Mouse (Mus musculus): ENCODE data around the gene Adgrb3. TPM values are rescaled to one million over a fixed set of nuclear protein-coding genes. Genes with fewer than 3 reads are reported as not detected.

Adgrb3 gene
- polyA plus RNA-seq, 1 experiment from 2014 or later = 0.43 TPM

- H3K4me1 ChIP-seq (replicated peaks; ENCODE audit: control insufficient read depth, insufficient read depth, low read length) = no peaks in the 10 kb centered on the region
- no peak for ATAC-seq (replicated peaks; ENCODE audit: low FRiP score)
- H3K9me3 ChIP-seq (ENCODE audit: control insufficient read depth, low read length) = no peaks in the 10 kb centered on the region
- H3K36me3 ChIP-seq (ENCODE audit: control insufficient read depth, insufficient read depth, low read length) = no peaks in the 10 kb centered on the region
- no peak overlapping the region for H3K9ac ChIP-seq (ENCODE audit: low read depth, low read length)
- DNase-seq (ENCODE audit: low spot score) = no peak
- 75% methylated on average over 5 of the region's 5 CpGs for WGBS
- no peak overlapping the region for H3K4me2 ChIP-seq
- no peaks in the 10 kb centered on the region for H3K27me3 ChIP-seq (replicated peaks; ENCODE audit: control insufficient read depth, insufficient read depth, low read length)
- H3K4me3 ChIP-seq (ENCODE audit: low read depth, low read length) = no peak overlapping the region
- no peak overlapping the region for H3K27ac ChIP-seq (ENCODE audit: low read depth, low read length)
Observed at GRCm38 (mm10) chr1:25598941-25599340, 230.6 kb downstream of the Adgrb3 start.

GRCm38 (mm10) chr1:25588568-25589118, 240.9 kb downstream of the Adgrb3 start:
- Histone ChIP-seq H3K9me3 (ENCODE audit: control insufficient read depth, low read length) (no peaks in the 10 kb centered on the region), H3K4me3 (ENCODE audit: low read depth, low read length) (no peak overlapping the region), H3K4me2 (no peak overlapping the region), H3K27ac (ENCODE audit: low read depth, low read length) (no peak overlapping the region), H3K27me3 (replicated peaks; ENCODE audit: control insufficient read depth, insufficient read depth, low read length) (no peaks in the 10 kb centered on the region), H3K9ac (ENCODE audit: low read depth, low read length) (no peak overlapping the region), H3K36me3 (ENCODE audit: control insufficient read depth, insufficient read depth, low read length) (no peaks in the 10 kb centered on the region), H3K4me1 (replicated peaks; ENCODE audit: control insufficient read depth, insufficient read depth, low read length) (no peaks in the 10 kb centered on the region)
- ATAC-seq (replicated peaks; ENCODE audit: low FRiP score) (no peak), DNase-seq (ENCODE audit: low spot score) (no peak)
- 57% methylated on average over 2 of the region's 2 CpGs for WGBS

- WGBS = 81% methylated on average over 1 of the region's 1 CpGs
- Histone ChIP-seq H3K36me3 (ENCODE audit: control insufficient read depth, insufficient read depth, low read length) (no peaks in the 10 kb centered on the region), H3K27ac (ENCODE audit: low read depth, low read length) (no peak overlapping the region), H3K9me3 (ENCODE audit: control insufficient read depth, low read length) (no peaks in the 10 kb centered on the region), H3K4me1 (replicated peaks; ENCODE audit: control insufficient read depth, insufficient read depth, low read length) (no peaks in the 10 kb centered on the region), H3K4me2 (no peak overlapping the region), H3K4me3 (ENCODE audit: low read depth, low read length) (no peak overlapping the region), H3K9ac (ENCODE audit: low read depth, low read length) (no peak overlapping the region), H3K27me3 (replicated peaks; ENCODE audit: control insufficient read depth, insufficient read depth, low read length) (no peaks in the 10 kb centered on the region)
- no peak for DNase-seq (ENCODE audit: low spot score)
- ATAC-seq (replicated peaks; ENCODE audit: low FRiP score) = no peak
Observed at GRCm38 (mm10) chr1:25581698-25582097, 247.8 kb downstream of the Adgrb3 start.

- Histone ChIP-seq H3K4me2 (no peak overlapping the region), H3K27me3 (replicated peaks; ENCODE audit: control insufficient read depth, insufficient read depth, low read length) (no peaks in the 10 kb centered on the region), H3K9ac (ENCODE audit: low read depth, low read length) (no peak overlapping the region), H3K9me3 (ENCODE audit: control insufficient read depth, low read length) (no peaks in the 10 kb centered on the region), H3K27ac (ENCODE audit: low read depth, low read length) (no peak overlapping the region), H3K4me1 (replicated peaks; ENCODE audit: control insufficient read depth, insufficient read depth, low read length) (no peaks in the 10 kb centered on the region), H3K4me3 (ENCODE audit: low read depth, low read length) (no peak overlapping the region), H3K36me3 (ENCODE audit: control insufficient read depth, insufficient read depth, low read length) (no peaks in the 10 kb centered on the region)
- no peak for ATAC-seq (replicated peaks; ENCODE audit: low FRiP score)
- no peak for DNase-seq (ENCODE audit: low spot score)
- 75% methylated on average over 4 of the region's 4 CpGs for WGBS
Observed at GRCm38 (mm10) chr1:25577836-25578235, 251.7 kb downstream of the Adgrb3 start.

- no peak overlapping the region for H3K27ac ChIP-seq (ENCODE audit: low read depth, low read length)
- H3K4me3 ChIP-seq (ENCODE audit: low read depth, low read length) = no peak overlapping the region
- H3K4me1 ChIP-seq (replicated peaks; ENCODE audit: control insufficient read depth, insufficient read depth, low read length) = no peaks in the 10 kb centered on the region
- no peaks in the 10 kb centered on the region for H3K27me3 ChIP-seq (replicated peaks; ENCODE audit: control insufficient read depth, insufficient read depth, low read length)
- H3K4me2 ChIP-seq = no peak overlapping the region
- H3K9me3 ChIP-seq (ENCODE audit: control insufficient read depth, low read length) = no peaks in the 10 kb centered on the region
- no peak for ATAC-seq (replicated peaks; ENCODE audit: low FRiP score)
- no peak overlapping the region for H3K9ac ChIP-seq (ENCODE audit: low read depth, low read length)
- 86% methylated on average over 6 of the region's 6 CpGs for WGBS
- no peak for DNase-seq (ENCODE audit: low spot score)
- H3K36me3 ChIP-seq (ENCODE audit: control insufficient read depth, insufficient read depth, low read length) = no peaks in the 10 kb centered on the region
Observed at GRCm38 (mm10) chr1:25576598-25576997, 252.9 kb downstream of the Adgrb3 start.

- H3K36me3 ChIP-seq (ENCODE audit: control insufficient read depth, insufficient read depth, low read length) = no peaks in the 10 kb centered on the region
- WGBS = 95% methylated on average over 1 of the region's 1 CpGs
- H3K4me3 ChIP-seq (ENCODE audit: low read depth, low read length) = no peak overlapping the region
- H3K27me3 ChIP-seq (replicated peaks; ENCODE audit: control insufficient read depth, insufficient read depth, low read length) = no peaks in the 10 kb centered on the region
- ATAC-seq (replicated peaks; ENCODE audit: low FRiP score) = no peak
- H3K4me1 ChIP-seq (replicated peaks; ENCODE audit: control insufficient read depth, insufficient read depth, low read length) = no peaks in the 10 kb centered on the region
- H3K4me2 ChIP-seq = no peak overlapping the region
- no peak for DNase-seq (ENCODE audit: low spot score)
- no peak overlapping the region for H3K9ac ChIP-seq (ENCODE audit: low read depth, low read length)
- H3K9me3 ChIP-seq (ENCODE audit: control insufficient read depth, low read length) = no peaks in the 10 kb centered on the region
- no peak overlapping the region for H3K27ac ChIP-seq (ENCODE audit: low read depth, low read length)
Observed at GRCm38 (mm10) chr1:25568096-25568495, 261.4 kb downstream of the Adgrb3 start.

GRCm38 (mm10) chr1:25546072-25546471, 283.4 kb downstream of the Adgrb3 start:
- Histone ChIP-seq H3K4me2 (no peak overlapping the region), H3K27me3 (replicated peaks; ENCODE audit: control insufficient read depth, insufficient read depth, low read length) (no peaks in the 10 kb centered on the region), H3K4me3 (ENCODE audit: low read depth, low read length) (no peak overlapping the region), H3K9ac (ENCODE audit: low read depth, low read length) (no peak overlapping the region), H3K36me3 (ENCODE audit: control insufficient read depth, insufficient read depth, low read length) (no peaks in the 10 kb centered on the region), H3K4me1 (replicated peaks; ENCODE audit: control insufficient read depth, insufficient read depth, low read length) (no peaks in the 10 kb centered on the region), H3K27ac (ENCODE audit: low read depth, low read length) (no peak overlapping the region), H3K9me3 (ENCODE audit: control insufficient read depth, low read length) (no peaks in the 10 kb centered on the region)
- 70% methylated on average over 1 of the region's 1 CpGs for WGBS
- no peak for DNase-seq (ENCODE audit: low spot score)
- no peak for ATAC-seq (replicated peaks; ENCODE audit: low FRiP score)

GRCm38 (mm10) chr1:25543915-25544314, 285.6 kb downstream of the Adgrb3 start:
- no peaks in the 10 kb centered on the region for H3K27me3 ChIP-seq (replicated peaks; ENCODE audit: control insufficient read depth, insufficient read depth, low read length)
- no peak for DNase-seq (ENCODE audit: low spot score)
- 80% methylated on average over 2 of the region's 2 CpGs for WGBS

GRCm38 (mm10) chr1:25542891-25543290, 286.6 kb downstream of the Adgrb3 start:
- Histone ChIP-seq H3K4me3 (ENCODE audit: low read depth, low read length) (no peak overlapping the region), H3K36me3 (ENCODE audit: control insufficient read depth, insufficient read depth, low read length) (no peaks in the 10 kb centered on the region), H3K27me3 (replicated peaks; ENCODE audit: control insufficient read depth, insufficient read depth, low read length) (no peaks in the 10 kb centered on the region), H3K4me2 (no peak overlapping the region), H3K27ac (ENCODE audit: low read depth, low read length) (no peak overlapping the region), H3K4me1 (replicated peaks; ENCODE audit: control insufficient read depth, insufficient read depth, low read length) (no peaks in the 10 kb centered on the region), H3K9ac (ENCODE audit: low read depth, low read length) (no peak overlapping the region), H3K9me3 (ENCODE audit: control insufficient read depth, low read length) (no peaks in the 10 kb centered on the region)
- 65% methylated on average over 3 of the region's 3 CpGs for WGBS
- ATAC-seq (replicated peaks; ENCODE audit: low FRiP score) (no peak), DNase-seq (ENCODE audit: low spot score) (no peak)

More at GRCm38 (mm10) chr1:25543915-25544314, 285.6 kb downstream of the Adgrb3 start:
- no peak overlapping the region for H3K4me2 ChIP-seq
- H3K4me3 ChIP-seq (ENCODE audit: low read depth, low read length) = no peak overlapping the region
- H3K4me1 ChIP-seq (replicated peaks; ENCODE audit: control insufficient read depth, insufficient read depth, low read length) = no peaks in the 10 kb centered on the region
- H3K27ac ChIP-seq (ENCODE audit: low read depth, low read length) = no peak overlapping the region
- ATAC-seq (replicated peaks; ENCODE audit: low FRiP score) = no peak
- H3K9me3 ChIP-seq (ENCODE audit: control insufficient read depth, low read length) = no peaks in the 10 kb centered on the region
- H3K36me3 ChIP-seq (ENCODE audit: control insufficient read depth, insufficient read depth, low read length) = no peaks in the 10 kb centered on the region
- no peak overlapping the region for H3K9ac ChIP-seq (ENCODE audit: low read depth, low read length)

Measured in liver, embryonic 11.5 days (tissue).